Mouse (Mus musculus): ENCODE results near the gene Cacna2d3.

The Cacna2d3 gene

DNA sequence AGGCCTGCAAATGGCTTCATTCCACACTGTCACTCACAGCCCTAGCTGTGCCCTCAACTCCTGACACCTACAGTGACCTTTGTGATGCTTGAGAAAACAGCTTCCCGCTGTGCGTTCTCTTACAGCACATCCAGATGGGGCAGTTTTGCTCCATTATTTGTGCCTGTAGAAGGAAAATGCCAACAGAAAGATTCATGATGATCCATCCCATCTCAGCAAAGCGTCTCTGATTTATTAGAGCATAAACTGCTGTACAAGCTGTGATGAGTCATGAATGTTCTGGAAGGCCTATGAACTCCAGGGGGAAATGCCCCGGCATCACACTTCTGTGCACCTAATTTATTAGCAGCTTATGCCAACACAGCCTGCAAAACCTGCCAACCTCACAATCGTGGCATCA lies 453.1 kb downstream of the Cacna2d3 start:
- DNase-seq (ENCODE audit: extremely low read depth, low read depth, low spot score) = peak; percentile 30

- DNase-seq (ENCODE audit: extremely low read depth, low read depth, low spot score) = no peak
Observed at GRCm38 (mm10) chr14:29267233-29267874, 454.3 kb downstream of the Cacna2d3 start.

DNA sequence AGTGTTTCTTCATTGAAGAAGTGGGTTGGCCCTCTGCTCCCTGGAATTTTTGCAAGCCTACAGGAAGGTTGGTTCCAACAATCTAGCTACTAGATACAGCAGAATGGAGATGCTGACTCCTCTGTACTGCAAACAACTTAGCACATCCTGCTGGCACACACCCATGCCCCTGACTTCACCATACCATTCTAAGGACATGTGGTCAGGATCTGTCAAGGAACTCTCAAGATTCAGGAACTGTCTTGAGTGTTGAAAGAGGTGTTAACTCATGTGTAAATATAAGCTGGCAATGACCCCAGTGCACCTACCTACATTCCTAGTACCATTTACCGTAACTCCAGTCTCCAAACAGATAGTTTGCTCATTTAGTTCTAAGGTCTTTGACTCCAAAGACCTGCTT lies 461.0 kb downstream of the Cacna2d3 start:
- no peak for DNase-seq (ENCODE audit: extremely low read depth, low read depth, low spot score)

DNA sequence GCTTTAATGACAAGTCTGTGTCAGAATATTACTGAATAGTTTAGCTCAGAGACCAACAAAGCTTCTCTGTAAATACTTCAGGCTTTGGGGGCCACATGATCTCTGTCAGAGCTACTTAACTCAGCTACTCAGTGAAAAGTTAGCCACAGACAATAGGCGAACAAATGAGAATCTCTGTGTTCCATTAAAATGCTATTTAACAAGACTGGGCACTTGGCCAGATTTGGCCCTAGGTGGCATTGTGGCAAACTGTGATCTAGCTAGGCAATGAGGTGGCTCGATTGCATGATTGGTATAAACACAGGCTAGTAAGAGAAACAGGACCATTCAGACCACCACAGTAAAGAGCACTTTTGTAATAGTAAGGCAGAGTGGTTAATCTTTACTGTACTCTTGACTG lies 478.1 kb downstream of the Cacna2d3 start:
- no peak for DNase-seq (ENCODE audit: extremely low read depth, low read depth, low spot score)

DNA sequence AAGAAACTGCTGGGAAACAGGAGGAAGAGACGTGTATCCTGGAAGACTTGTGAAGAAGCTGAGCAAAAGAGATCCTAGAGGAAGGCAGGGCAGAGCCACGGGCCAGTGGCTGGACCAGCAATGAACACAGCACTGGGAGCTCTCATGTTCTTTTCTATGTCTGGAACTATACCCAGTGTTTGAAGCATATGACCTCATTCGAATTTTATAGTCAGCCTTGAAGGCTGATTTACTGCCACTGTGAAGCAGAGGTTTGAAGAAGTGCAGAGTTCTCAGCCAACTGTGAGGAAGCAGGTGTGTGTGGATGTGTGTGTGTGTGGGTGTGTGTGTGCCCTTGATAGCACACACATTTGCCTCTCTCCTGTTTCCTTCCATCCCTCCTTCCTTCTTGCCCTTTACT lies 483.2 kb downstream of the Cacna2d3 start:
- no peak for DNase-seq (ENCODE audit: extremely low read depth, low read depth, low spot score)

DNA sequence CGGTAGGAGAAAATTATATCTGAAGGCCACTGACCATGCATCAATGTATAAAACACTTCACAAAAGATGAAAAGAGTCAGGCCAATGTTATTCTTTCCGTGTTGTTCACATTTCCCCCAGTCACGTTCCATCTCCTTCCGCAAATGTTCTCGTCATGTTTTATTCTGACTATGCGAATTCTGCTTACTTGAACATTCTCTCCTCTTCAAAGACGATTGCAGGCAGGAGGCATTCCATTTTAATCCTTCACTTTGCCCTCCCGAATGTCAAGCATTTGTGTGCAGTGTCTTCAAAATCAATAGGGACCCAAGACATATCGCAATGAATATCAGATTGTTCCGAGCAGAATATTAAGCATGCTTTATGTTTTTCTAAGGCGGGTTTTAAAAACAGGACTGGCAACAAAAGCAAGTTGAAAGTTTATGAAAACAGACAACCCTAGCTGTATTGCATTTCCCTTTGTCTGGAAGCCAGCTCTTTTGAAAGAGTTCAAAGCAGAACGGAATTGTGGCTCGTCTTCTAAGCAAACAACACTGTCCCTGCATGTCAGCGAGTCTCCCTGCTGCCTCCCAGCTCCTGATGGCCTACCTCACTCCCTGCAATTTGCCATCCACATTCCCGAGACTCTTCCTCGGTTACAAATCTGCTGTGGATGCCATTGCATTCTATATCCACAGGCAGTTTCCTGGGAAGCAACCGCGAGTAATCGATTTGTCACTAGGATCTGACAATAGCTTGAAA lies 492.5 kb downstream of the Cacna2d3 start:
- peak; percentile 85 for DNase-seq (ENCODE audit: extremely low read depth, low read depth, low spot score)

DNA sequence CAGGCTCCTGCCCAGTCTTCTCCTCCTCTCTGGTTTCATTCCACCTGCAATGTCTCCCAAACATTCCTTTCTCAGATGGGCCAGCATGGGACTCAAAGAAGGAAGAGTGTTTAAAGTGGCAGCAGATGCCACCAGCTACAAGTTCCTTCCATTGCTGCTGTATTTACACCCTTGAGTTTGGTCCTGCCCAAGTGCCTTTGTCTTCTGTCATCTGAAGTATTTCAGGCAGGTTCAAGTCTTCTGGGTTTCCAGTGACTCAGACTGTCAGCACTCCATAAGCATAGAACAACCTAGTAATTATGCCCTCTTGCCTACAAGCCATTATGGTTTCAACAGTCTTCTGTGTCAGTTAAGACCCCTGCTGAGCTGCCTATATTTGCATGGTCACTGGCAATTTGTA lies 493.2 kb downstream of the Cacna2d3 start:
- DNase-seq (ENCODE audit: extremely low read depth, low read depth, low spot score) = no peak

GRCm38 (mm10) chr14:29227959-29228358 lies 493.7 kb downstream of the Cacna2d3 start:
- DNase-seq (ENCODE audit: extremely low read depth, low read depth, low spot score) = no peak

GRCm38 (mm10) chr14:29225754-29226365 lies 495.8 kb downstream of the Cacna2d3 start:
- peak; percentile 75 for DNase-seq (ENCODE audit: extremely low read depth, low read depth, low spot score)

- no peak for DNase-seq (ENCODE audit: extremely low read depth, low read depth, low spot score)
Observed at GRCm38 (mm10) chr14:29223012-29223411, 498.7 kb downstream of the Cacna2d3 start.

DNA sequence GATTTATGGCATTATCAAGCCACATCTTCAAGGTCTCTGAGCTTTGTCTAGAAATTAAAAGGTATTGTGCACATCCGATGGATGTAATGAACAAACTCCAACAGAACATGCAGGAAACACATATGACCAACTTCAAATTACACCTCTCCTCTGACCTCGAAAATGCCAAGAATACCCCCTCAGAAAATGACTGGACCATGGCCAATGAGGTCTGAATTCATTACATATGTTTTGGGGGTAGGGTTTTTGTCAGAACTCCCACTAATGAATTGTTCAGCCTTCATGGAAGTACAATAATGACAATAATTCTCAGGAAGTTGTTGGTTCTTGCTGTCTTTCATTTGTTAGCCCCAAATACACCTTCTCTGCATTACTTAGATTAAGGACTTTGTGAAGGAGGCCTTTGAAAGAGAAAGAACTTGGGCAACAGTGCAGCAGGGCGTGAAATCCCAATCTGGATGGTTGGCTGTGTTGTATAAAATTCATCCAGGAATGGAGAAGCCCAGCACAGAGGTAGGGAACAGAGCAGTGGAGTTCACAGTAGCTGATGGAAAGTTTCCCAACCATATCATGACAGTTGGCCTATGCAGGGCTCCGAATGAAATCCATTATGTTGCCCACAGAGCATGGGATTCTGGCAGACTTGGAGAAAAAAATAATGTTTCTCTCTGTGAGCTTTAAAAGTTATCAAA lies 499.3 kb downstream of the Cacna2d3 start:
- DNase-seq (ENCODE audit: extremely low read depth, low read depth, low spot score) = no peak

- DNase-seq (ENCODE audit: extremely low read depth, low read depth, low spot score) = peak; percentile 88
Observed at GRCm38 (mm10) chr14:29216106-29216505, 505.6 kb downstream of the Cacna2d3 start.

DNA sequence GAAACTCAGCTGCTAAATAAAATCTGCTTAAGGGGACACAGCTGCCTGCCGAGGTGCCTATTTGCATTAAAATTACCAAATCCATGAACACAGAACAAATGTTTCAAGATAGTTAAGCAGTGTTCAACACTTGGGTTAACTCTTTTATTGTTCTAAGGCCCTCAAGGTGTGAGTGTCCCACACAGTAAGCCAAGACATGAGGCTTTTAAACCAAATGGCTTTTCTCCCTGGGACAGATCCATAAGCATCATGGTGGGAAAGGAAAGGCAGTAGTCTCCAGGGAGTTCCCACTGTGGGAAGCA lies 516.7 kb downstream of the Cacna2d3 start:
- no peak for DNase-seq (ENCODE audit: extremely low read depth, low read depth, low spot score)

DNA sequence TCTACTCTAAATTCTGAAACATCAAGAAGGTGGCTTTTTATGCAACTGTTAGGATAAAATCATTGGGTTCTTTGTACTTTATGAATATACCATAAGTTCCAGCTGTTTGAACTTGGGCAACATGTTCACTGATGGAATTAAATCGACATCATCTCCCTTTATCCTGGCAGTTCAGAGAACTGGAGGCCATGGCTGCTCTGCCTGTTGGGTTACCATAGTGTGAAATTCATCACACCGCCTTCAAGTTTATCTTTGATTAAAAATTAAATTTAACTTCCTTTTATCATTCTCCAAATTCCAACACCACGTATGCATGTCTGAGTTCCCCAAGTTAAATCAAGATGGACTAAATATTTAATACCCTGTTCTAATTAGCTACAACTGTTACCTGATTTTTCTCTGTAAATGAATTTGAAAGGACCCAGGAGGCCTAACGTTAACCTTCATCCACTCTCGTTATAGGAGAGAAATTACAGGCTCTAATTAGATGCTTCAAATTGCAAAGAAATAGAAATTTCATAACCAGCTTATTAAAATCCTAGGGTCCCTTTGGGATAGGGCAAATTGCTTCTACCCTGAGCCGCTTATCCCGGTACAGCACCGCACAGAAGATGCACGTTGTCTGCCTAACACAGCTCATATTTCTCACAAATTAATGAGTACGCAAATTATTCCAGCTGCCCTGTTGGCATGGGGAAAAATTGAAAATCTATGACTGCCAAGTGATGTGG lies 517.3 kb downstream of the Cacna2d3 start:
- DNase-seq (ENCODE audit: extremely low read depth, low read depth, low spot score) = no peak

DNA sequence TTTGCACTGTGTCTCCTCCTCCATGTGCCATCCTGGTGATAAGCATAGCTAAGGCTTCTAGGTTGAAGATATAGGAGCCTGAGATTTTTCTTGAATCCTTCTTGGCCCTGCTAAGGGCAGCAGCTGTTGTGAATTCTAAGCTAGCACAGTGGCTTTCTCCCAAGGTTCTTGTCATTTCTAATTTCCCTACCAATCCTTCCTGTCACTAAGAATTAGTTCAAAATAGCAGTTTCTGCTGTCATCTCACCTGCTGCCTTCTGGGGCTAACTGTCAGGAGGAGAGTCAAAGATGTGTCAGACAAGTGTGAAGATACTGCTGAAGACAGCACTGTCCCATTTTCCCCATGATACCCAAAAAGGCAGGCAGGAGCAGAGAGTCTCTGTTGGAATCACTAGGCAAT lies 525.5 kb downstream of the Cacna2d3 start:
- no peak for DNase-seq (ENCODE audit: extremely low read depth, low read depth, low spot score)

GRCm38 (mm10) chr14:29191426-29191825 lies 530.2 kb downstream of the Cacna2d3 start:
- peak; percentile 88 for DNase-seq (ENCODE audit: extremely low read depth, low read depth, low spot score)

DNA sequence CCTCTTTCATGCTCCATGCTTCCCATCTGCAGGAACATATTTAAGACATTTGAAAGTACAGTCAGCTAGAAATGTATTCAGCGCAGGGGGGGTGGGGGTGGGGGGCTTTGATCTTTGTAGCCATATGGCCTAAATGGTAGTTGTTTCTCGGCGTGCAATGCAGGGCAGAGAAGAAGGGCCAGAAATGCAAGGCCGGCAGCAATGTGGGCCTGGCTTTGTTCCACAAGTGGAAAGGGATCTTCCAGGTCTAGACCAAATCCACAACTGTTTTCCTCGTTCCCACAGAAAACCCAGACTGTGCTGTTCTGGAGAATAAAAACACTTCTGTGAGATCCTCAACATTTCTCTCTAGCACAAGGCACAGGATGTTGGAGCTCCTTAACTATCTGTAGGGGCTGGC lies 537.9 kb downstream of the Cacna2d3 start:
- DNase-seq (ENCODE audit: extremely low read depth, low read depth, low spot score) = no peak

DNA sequence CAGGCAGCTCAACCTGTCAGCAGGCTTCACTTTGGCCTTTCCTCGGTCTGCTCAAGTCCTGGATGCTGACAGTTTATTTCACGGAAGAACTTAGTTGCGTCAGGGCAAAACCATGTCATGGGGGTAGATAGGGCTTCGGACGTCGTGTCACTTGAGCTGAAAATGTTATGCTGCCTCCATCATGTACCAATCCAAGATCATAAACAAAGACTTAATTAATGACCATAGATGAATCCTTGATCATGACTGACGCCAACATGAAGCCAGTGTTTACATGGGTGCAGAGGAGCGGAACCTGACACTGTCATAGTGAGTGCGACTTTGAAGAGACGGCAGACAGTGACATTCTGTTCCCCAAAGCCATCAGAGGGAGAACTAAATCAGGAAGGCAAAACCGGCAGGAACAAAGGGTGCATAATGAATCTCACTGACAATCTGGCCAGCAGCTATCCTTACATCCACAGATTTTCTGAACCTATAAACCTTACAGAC lies 542.2 kb downstream of the Cacna2d3 start:
- DNase-seq (ENCODE audit: extremely low read depth, low read depth, low spot score) = no peak

- DNase-seq (ENCODE audit: extremely low read depth, low read depth, low spot score) = no peak
Observed at GRCm38 (mm10) chr14:29178695-29179396, 542.8 kb downstream of the Cacna2d3 start.

- DNase-seq (ENCODE audit: extremely low read depth, low read depth, low spot score) = no peak
Observed at GRCm38 (mm10) chr14:29174762-29175161, 546.9 kb downstream of the Cacna2d3 start.

All from fat pad, adult 2 months (tissue).